Mouse (Mus musculus) liver, adult 2 months (tissue): ENCODE results near the gene Dpy19l1.

ENCODE experiments used
- CTCF ChIP-seq: fragments of 200-500 bp; IDR thresholded peaks from 2 replicates; pipeline ENCODE4 v1.5.1; 2011; ENCODE audit warnings: low read depth, low read length, control low read depth
- POLR2A ChIP-seq: fragments of 200-500 bp; IDR thresholded peaks from 2 replicates; pipeline ENCODE4 v1.6.1; 2011; ENCODE audit warnings: low read length, control low read depth; ENCODE audit not compliant: insufficient read depth; ENCODE audit errors: extremely low read depth

DNA sequence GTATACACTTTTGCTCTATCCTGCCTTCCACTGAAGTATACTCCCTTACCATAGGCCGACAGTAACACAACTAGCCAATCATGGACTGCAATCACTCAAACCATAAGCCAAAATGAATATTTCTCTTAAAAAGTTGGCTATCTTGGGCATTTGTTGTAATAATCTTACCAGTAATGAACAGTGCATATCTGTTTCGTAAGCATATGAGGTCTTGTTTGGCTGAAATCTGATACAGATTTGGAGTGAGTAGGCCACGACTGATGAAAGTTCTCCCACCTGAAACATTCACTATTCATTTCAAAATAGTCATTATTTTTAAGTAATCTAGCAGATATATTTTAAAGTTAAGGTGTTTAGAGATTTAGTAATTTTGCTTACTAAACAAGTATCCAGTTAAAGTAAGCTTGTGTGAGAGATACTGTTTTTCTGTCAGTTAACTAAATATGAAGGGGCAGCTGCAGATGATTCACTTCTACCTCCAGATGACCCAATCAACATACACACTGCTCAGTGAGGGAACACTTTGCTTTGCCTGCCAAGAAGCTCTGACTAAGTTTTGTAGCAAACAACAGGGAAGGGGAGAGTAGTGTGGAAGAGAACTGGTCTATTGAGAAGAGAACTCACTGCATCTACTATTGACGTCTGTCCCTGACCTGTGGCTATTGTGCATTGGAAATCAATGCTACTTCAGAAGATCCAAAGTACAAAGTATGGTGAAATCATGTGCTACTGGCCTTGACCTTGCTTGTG is 8.6 kb upstream of the Dpy19l1 start:
- no peak for TF ChIP-seq POLR2A
- TF ChIP-seq CTCF: no peak
